Mouse (Mus musculus): ENCODE data around the gene Itk.
"Not testable (repeated sequence)": the region's sequence is repeated elsewhere in the genome, so short reads cannot be mapped to it uniquely, and the experiment has no call there.

GRCm38 (mm10) chr11:46428131-46428530 is 38.8 kb upstream of the Itk start:
- not testable (repeated sequence) for TF ChIP-seq CTCF (IDR thresholded peaks at IDR 0.05; ENCODE audit: low read depth, low read length); POLR2A (IDR thresholded peaks at IDR 0.05; ENCODE audit: borderline replicate concordance, low read depth, low read length)

Measured in bone marrow macrophage, adult 2 months (primary cell).